Mouse (Mus musculus) c-Kit-positive CD71-positive TER-119-positive erythroid progenitor cells, embryonic 14.5 days (primary cell): ENCODE data around the gene Nav2.

ENCODE experiments used
- DNase-seq: peaks from one replicate; pipeline ENCODE4 v3.0.0-alpha.2; 2013; ENCODE audit warnings: low spot score

Gene Nav2

GRCm38 (mm10) chr7:49442174-49442573 lies 533.7 kb downstream of the Nav2 start:
- no peak for DNase-seq

DNA sequence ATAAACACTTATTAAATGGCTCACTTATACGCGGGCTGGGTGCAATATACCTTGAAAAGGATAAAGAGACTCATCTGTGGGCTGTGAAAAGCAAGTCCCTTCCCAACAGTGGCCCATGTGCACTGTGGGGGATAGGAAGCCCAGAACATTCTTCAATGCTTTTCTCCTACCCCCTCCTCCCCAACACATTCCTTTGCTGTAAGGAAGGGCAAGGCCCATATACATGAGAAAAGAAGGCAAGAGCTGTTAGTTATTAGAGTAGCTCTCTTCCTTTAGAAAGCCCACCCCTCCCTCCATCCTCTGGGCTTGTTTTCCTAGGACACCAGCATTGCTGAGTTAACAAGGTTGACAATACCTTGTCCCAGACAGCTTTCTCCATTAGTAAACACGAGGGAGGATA lies 540.1 kb downstream of the Nav2 start:
- no peak for DNase-seq

- DNase-seq, result no peak
These were observed 542.0 kb downstream of the Nav2 start for GRCm38 (mm10) chr7:49450261-49451141.

DNA sequence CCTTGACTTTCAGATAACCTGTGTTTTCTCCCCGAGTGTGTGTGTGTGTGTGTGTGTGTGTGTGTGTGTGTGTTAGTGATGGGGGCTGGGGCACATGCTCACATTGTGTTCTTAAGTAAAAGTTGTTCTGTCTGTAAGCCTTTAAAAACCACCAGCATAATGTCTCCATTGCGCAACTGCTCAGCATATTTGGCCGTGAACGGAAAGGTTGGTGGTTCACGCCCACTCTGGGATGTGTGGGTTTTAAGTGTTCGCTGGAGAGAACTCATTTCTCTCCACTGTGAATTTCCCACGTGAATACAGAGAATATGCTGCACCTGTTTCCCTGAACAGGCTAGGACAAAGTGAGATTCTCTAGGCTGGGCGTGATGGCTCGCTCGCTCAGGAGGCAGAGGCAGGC lies 542.7 kb downstream of the Nav2 start:
- no peak for DNase-seq

DNA sequence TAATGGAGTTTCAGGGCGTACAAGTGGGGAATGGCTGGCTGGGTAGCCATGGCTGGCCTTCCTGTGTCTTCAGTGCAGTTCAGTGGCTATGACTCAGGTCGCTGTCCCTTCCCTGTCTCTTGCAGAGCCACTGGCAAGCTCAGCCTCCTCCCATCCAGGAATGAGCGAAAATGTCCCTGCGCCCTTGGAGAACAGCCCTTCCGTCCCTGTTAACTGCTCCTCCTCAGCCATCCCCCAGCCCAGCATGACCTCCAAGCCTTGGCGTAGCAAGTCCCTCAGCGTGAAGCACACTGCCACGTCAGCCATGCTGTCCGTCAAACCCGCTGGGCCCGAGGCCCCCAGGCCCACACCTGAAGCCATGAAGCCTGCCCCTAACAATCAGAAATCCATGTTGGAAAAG lies 543.8 kb downstream of the Nav2 start:
- no peak for DNase-seq

DNA sequence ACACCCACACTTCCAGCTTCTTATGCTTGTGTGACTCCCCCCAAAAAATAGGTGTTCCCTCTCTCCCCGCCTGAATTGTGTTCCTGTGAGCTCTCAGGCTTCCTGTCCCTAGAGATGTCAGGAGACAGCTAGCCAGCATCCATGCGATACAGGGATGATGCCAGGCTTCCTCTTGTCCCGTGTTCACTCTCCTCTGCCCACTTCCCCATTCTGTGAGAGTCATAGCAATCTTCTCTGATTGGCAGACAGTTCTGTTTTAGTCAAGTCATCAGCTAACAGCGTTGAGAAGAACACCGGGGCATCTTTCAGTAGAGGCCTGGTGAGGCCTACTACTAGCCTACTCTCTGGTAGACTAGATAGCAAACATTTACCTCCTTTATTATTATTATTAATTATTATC lies 546.1 kb downstream of the Nav2 start:
- no peak for DNase-seq

DNA sequence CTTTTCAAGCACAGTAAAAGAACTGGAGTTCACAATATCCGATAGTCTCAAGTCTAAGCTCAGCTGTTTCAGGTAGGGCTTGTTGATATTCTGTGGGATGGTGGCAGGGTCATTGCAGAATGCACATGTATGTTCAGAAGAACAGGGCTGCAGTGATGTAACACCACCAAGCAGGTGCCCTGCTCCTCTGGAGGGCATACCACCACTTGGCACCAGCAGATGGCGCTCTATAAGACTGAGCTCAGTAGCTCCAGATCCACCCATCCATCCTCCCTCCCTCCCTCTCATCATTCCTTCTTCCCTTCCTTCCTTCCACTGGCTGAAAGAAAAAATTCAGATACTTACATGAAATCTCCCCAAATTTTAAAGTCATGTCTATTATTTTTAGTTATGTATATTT lies 547.6 kb downstream of the Nav2 start:
- peak; percentile 16 for DNase-seq

GRCm38 (mm10) chr7:49457398-49457797 lies 548.9 kb downstream of the Nav2 start:
- no peak for DNase-seq

- no peak for DNase-seq
These were observed 549.4 kb downstream of the Nav2 start for GRCm38 (mm10) chr7:49457890-49458289.

DNA sequence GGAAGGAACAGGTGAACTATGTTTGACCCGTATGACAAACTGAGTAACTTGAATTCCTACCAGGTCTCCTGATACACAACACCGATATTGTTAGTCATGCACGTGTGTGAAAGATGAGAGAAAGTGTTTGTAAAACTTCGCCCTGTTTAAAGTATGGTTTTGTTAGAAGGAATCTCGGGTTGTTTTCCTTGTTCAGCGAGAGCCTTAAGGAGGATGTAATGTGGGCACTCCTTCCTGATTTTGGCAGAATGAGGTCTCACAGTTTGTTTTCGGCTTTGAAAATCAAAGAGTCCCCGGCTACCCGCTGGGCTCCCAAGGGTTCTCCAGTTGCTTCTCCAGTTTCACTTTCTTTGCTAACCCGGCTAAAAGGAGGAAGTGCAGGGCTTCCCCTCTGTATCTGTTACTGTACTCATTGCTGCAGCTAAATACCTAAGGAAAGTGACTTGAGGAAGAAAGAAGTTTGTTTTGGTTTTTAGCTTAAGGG lies 553.9 kb downstream of the Nav2 start:
- no peak for DNase-seq

GRCm38 (mm10) chr7:49467861-49468260 lies 559.3 kb downstream of the Nav2 start:
- DNase-seq, result no peak

- no peak for DNase-seq
These were observed 560.1 kb downstream of the Nav2 start for GRCm38 (mm10) chr7:49468492-49469205.

- DNase-seq, result no peak
These were observed 562.8 kb downstream of the Nav2 start for GRCm38 (mm10) chr7:49471278-49471677.

DNA sequence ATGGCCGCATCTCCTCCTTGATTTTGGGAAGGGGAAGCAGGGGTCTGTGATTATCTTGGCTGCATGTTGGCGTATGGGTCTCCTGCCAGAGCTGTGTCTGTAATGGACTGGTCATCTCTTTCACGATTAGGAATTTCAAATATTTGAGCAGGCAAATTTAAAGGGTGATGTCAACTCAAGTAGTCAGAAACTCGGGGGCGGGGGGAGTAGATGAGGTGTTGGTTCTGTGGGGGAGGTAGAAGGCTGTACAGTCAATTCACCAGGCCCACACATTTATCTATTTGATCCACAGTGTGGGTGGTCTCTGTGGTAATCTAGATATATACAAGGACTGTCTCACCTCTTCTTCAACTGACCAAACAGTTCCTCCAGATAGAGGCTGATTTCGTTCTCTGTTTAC lies 566.8 kb downstream of the Nav2 start:
- no peak for DNase-seq

DNA sequence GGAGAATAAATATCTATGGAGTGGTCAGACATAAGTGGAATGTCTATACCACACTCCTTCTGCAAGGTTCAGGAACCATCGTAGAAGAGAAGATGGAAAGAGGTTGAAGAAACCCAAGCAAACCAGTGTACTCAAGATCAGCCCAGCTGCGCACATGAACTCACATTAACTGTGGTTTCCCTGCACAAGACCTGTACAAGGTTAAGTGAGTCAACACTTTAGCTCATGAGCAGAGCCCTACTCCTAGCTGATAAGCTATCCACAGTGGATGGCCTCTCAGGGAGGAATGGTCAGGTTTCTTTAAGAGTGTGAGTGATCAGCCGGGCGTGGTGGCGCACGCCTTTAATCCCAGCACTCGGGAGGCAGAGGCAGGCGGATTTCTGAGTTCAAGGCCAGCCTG lies 567.6 kb downstream of the Nav2 start:
- no peak for DNase-seq

GRCm38 (mm10) chr7:49476666-49477065 lies 568.1 kb downstream of the Nav2 start:
- DNase-seq, result no peak

GRCm38 (mm10) chr7:49477076-49477975 lies 568.8 kb downstream of the Nav2 start:
- no peak for DNase-seq

GRCm38 (mm10) chr7:49477976-49478349 lies 569.4 kb downstream of the Nav2 start:
- no peak for DNase-seq

DNA sequence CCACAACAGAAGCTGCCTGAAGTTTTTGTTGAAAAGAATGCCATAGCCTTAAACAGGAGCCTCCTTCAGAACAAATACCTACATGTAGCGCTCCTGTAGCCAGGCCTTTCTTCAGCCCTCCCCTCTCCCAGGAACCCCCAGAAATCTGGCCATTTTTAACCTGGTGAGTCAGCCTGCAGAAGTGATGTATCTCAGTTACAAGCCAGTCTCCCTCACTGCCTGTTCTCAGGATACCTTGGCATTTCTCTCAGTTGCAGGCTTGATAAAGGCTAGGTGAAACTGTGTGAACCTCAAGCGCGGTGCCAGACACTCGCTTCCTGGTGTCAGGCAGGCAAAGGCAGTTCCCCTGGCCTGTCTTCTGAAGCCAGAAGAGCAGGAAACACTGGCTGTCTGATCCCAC lies 570.4 kb downstream of the Nav2 start:
- DNase-seq, result no peak

- DNase-seq, result no peak
These were observed 572.4 kb downstream of the Nav2 start for GRCm38 (mm10) chr7:49480962-49481361.

GRCm38 (mm10) chr7:49484036-49484744 lies 575.7 kb downstream of the Nav2 start:
- DNase-seq, result no peak
